Mouse (Mus musculus) megakaryocyte, embryonic 14.5 days (primary cell): ENCODE measurements around the gene Rdh9.

Experiments used
- FLI1 ChIP-seq: IDR thresholded peaks from 2 replicates; pipeline ENCODE4 v1.6.1; 2012; ENCODE audit warnings: low read length, inconsistent platforms, mixed read lengths
- GATA1 ChIP-seq: IDR thresholded peaks from 3 replicates; pipeline ENCODE4 v1.6.1; 2012; ENCODE audit warnings: mixed read lengths, low read length, inconsistent platforms, borderline replicate concordance

DNA sequence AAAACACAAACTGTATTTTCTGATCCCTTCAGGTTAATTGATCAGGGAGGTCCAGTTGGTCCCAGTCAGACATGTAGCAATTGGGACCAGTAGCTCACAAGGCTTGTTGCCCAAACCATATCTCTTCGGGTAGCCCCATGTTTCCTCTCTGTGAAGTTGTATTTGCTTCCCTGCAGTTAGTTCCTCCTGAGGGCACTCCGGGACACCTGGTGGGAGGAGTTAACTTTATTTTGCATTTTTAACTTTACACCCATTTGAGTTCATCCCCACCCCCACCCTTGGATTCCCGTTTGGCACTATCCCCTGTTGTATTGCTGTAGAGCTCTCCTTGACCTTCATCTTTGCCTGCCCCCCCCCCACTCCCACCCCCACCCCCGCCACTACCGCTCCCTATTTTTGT is 30.3 kb upstream of the Rdh9 start:
- no peak for TF ChIP-seq GATA1
- TF ChIP-seq FLI1, result no peak
